Mouse (Mus musculus): Measurements from ENCODE around the gene St6gal1.

- TF ChIP-seq POLR2A (IDR thresholded peaks at IDR 0.05; ENCODE audit: borderline replicate concordance, low read depth, low read length), result no peak
- no peak for TF ChIP-seq CTCF (IDR thresholded peaks at IDR 0.05; ENCODE audit: low read depth, low read length)
Measured at GRCm38 (mm10) chr16:23232691-23233090, 8.2 kb downstream of the St6gal1 start.

Data from bone marrow macrophage, adult 2 months (primary cell).